Mouse (Mus musculus): ENCODE measurements around the gene Iba57.

Iba57 gene

DNA sequence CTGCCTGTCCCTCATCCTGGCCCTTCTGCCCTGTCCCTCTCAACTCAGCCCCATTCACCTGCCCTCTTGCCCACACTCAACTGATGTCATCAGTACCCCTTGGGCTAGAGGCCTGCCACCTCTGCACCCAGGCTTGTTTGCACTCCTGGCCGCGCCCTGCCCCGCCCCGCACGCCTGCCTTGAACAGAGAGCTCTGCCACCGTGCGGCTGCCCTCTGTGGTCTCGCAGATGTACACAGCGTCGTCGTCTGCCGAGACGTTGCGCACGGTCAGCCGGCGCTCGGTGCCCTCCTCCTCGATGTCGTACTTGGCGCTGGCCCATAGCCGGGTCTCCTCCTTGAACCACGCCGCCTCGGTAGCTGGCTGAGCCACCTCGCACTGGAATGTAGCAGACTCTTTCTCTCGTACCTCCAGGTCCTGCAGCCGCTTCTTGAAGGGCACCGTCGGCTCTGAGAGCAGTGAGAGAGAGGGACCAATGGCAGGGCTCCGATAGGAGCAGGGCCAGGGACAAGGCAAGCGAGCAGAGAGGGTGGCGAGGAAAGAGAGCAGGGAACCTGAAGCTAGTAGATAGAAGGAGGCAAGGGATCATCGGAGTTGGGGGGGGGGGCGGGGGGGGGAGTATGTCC, 29.1 kb downstream of the Iba57 start:
- DNase-seq (ENCODE audit: low read depth, low spot score) = no peak

DNA sequence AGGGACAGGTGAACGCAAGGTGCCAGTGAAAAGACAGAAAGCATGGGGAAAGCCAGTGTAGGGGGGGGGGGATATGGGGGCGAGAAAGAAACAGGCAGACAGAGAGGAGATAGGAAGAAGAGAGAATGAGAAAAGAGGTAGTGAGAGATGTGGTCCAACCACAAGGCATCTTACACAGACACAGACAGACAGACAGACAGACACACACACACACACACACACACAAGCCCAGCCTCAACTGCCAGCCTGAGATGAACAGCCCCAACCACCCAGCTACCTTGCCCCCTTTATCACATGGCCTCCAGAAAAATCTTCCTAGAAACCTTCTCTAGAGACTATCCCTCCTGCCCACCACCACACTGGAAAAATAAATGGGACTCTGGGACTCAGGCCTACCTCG, 31.5 kb downstream of the Iba57 start:
- DNase-seq (ENCODE audit: low read depth, low spot score) = no peak

DNA sequence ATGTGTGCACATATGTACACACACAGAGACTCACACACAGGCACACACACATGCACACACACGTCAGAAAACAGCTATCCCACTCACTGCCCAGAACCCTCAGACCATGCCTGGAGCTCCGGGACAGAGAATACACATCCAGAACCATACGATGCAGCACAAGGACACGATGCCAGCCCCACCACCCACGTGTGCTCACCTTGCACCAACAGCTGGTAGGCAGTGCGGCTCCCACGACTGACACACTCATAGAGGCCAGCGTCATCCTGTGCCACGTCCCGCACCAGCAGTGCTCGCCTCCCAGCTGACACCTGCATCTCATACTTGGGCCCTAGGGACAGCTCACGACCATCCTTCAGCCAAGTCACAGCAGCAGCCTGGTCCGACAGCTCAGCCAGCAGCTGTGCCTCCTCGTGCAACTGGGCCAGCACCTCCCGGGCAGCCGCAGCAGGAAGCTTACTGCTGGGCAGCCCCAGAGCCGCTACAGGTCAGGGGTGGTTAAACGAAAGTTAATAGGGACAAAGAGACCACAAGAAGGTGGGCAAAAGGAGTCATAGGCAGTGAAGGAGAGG, 32.1 kb downstream of the Iba57 start:
- no peak for DNase-seq (ENCODE audit: low read depth, low spot score)

DNA sequence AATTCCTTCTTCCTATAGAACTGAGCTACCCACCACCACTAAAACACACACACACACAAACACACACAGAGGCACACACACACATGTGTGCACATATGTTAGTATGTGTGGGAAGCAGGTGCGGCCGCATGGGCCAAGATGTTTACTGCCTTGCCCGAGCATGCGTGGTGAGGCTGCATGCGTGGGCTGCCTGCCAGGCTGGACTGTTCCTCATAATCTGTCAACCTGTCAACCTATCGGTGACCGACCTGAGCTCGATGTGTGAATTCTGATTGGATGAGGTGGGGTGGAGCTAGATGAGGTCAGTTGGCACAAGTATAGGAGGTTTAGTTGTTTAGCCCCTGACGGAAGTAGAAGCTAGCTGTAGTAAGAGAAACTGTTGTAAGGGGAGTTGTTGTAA, 32.8 kb downstream of the Iba57 start:
- DNase-seq (ENCODE audit: low read depth, low spot score) = no peak

DNA sequence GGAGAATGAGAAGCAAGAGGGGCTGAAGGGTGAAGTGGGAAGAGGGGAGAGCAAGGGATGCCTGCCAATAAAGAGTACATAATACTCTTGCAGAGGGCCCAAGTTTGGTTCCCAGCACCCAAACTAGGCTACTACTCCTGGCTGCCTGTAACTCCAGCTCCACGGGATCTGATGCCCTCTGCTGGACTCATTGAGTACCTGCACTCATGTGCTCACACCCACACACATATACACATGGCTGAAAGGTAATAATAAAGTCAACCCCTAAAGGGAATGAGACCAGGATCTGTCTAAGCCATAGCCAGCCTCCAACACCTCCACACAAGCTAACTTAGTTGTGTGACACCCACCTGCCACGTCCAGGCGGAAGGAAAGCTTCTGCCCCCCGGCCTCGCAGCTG, 57.6 kb downstream of the Iba57 start:
- DNase-seq (ENCODE audit: low read depth, low spot score) = no peak
